Mouse (Mus musculus): ENCODE data around the gene Card11. TPM values are rescaled to one million over a fixed set of nuclear protein-coding genes. Genes with fewer than 3 reads are reported as not detected.

The Card11 gene
- polyA plus RNA-seq, 1 experiment, result 0.33 TPM

DNA sequence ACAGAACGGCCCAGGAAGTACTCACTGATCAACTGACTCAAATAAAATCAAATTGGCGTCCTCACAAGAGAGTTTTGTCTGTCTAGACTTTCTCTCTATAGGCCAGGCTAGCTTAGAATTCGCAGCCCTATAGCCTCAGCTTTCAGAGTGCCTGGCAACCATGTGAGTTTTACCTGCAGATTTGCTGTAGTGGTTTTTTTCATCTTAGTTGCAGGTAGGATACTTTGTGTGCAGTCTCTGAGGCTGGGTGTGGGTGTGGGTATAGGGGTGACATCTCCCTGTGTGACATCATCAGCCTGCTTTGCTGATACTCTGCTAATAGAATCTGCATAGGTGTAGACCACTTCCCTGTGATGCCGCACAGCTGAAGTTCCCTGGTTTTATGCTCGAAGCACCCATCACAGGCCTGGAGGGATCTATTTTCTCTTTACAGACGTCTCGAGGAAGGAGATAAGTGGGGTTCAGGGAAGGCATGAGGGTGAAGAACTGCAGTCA lies 1.2 kb downstream of the Card11 start:
- TF ChIP-seq POLR2A (IDR thresholded peaks at IDR 0.05; ENCODE audit: extremely low read depth, insufficient read depth, low read length), result no peak
- no peak for TF ChIP-seq CTCF (IDR thresholded peaks at IDR 0.05; ENCODE audit: extremely low read depth, insufficient read depth, low read length)
- no peak overlapping the region for H3K27ac ChIP-seq (ENCODE audit: insufficient read depth, low read length)
- H3K4me1 ChIP-seq (ENCODE audit: control insufficient read depth, insufficient read depth, low read length), result no peaks in the 10 kb centered on the region
- H3K4me3 ChIP-seq (ENCODE audit: insufficient read depth, low read length), result no peak overlapping the region

DNA sequence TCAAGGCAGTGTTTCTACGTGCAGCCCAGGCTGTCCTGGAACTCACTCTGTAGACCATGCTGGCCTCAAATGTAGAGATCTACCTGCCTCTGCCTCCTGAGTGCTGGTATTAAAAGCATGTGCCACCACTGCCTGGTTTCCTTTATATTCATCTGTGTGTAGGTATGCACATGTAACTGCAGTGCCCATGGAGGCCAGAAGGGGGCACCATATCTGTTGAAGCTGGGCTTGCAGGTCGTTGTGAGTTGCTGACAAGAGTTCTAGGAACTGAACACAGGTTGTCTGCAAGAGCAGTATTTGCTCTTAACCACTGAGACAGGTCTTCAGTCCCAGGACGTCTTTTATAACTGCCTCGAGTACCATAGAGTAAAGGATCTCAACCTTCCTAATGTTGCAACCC lies 2.6 kb downstream of the Card11 start:
- no peak for TF ChIP-seq CTCF (IDR thresholded peaks at IDR 0.05; ENCODE audit: extremely low read depth, insufficient read depth, low read length)
- no peak for TF ChIP-seq POLR2A (IDR thresholded peaks at IDR 0.05; ENCODE audit: extremely low read depth, insufficient read depth, low read length)
- Histone ChIP-seq H3K4me1 (ENCODE audit: control insufficient read depth, insufficient read depth, low read length) (no peaks in the 10 kb centered on the region), H3K27ac (ENCODE audit: insufficient read depth, low read length) (no peak overlapping the region), H3K4me3 (ENCODE audit: insufficient read depth, low read length) (no peak overlapping the region)

GRCm38 (mm10) chr5:140992093-140993070 lies 8.0 kb downstream of the Card11 start:
- Histone ChIP-seq H3K4me1 (ENCODE audit: control insufficient read depth, insufficient read depth, low read length) (no peaks in the 10 kb centered on the region), H3K27ac (ENCODE audit: insufficient read depth, low read length) (no peak overlapping the region), H3K4me3 (ENCODE audit: insufficient read depth, low read length) (no peak overlapping the region)
- TF ChIP-seq POLR2A (IDR thresholded peaks at IDR 0.05; ENCODE audit: extremely low read depth, insufficient read depth, low read length) (no peak), CTCF (IDR thresholded peaks at IDR 0.05; ENCODE audit: extremely low read depth, insufficient read depth, low read length) (no peak)

DNA sequence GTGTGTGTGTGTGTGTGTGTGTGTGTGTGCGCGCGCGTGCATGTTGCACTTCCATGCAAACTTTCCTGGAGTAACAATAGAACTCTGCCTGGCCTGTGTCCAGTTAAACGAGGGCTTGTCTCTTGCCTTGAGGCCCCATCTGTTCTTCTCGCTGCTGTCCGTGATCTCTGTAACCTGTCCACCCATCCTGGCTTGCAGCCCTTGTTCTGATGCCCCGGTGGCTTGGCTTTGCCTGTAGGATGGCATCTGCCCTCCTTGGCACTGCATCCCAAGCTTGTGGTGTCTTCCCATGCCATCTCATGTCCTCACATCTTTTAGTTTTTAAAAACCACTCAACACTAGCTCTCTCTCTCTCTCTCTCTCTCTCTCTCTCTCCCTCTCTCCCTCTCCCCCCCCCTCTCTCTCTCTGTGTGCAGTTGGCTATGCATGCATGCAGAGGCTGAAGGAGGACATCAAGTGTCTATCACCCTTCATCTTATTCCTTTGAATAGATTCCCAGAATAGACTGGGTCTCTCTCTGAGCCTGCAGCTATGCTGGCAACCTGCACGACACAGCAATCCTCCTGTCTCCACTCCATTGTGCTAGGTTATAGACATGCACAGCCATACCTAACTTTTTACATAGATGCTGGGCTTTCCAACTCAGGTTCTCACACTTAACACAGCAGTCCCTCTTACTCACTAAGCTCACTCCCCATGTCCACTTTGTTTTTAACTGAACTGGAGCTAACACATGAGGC lies 14.9 kb downstream of the Card11 start:
- Histone ChIP-seq H3K4me1 (ENCODE audit: control insufficient read depth, insufficient read depth, low read length) (no peaks in the 10 kb centered on the region), H3K27ac (ENCODE audit: insufficient read depth, low read length) (no peak overlapping the region), H3K4me3 (ENCODE audit: insufficient read depth, low read length) (no peak overlapping the region)
- TF ChIP-seq POLR2A (IDR thresholded peaks at IDR 0.05; ENCODE audit: extremely low read depth, insufficient read depth, low read length) (no peak), CTCF (IDR thresholded peaks at IDR 0.05; ENCODE audit: extremely low read depth, insufficient read depth, low read length) (no peak)

- no peaks in the 10 kb centered on the region for H3K4me1 ChIP-seq (ENCODE audit: control insufficient read depth, insufficient read depth, low read length)
- TF ChIP-seq CTCF (IDR thresholded peaks at IDR 0.05; ENCODE audit: extremely low read depth, insufficient read depth, low read length), result no peak
- no peak for TF ChIP-seq POLR2A (IDR thresholded peaks at IDR 0.05; ENCODE audit: extremely low read depth, insufficient read depth, low read length)
- H3K27ac ChIP-seq (ENCODE audit: insufficient read depth, low read length), result no peak overlapping the region
- H3K4me3 ChIP-seq (ENCODE audit: insufficient read depth, low read length), result no peak overlapping the region
Measured at GRCm38 (mm10) chr5:140981370-140981805, 19.0 kb downstream of the Card11 start.

DNA sequence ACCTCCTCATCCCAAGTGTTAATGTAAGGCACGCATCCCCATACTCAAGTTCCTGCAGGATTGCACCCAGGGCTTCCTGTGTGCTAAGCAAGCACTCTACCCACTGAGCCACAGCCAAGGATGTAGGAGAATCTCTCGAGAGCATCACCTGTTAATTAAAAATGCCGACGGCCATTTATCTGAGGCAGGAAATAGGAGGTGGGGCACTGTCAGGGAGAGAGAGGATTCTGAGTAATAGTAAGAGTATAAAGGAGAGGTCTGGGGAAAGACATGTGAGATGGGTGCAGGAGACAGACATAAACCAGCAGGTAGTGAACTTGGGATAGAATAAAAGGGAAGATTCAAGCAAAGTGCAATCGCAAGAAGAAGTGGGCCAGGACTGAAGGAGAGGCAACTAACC lies 19.6 kb downstream of the Card11 start:
- Histone ChIP-seq H3K4me1 (ENCODE audit: control insufficient read depth, insufficient read depth, low read length) (no peaks in the 10 kb centered on the region), H3K27ac (ENCODE audit: insufficient read depth, low read length) (no peak overlapping the region), H3K4me3 (ENCODE audit: insufficient read depth, low read length) (no peak overlapping the region)
- TF ChIP-seq CTCF (IDR thresholded peaks at IDR 0.05; ENCODE audit: extremely low read depth, insufficient read depth, low read length) (no peak), POLR2A (IDR thresholded peaks at IDR 0.05; ENCODE audit: extremely low read depth, insufficient read depth, low read length) (no peak)

DNA sequence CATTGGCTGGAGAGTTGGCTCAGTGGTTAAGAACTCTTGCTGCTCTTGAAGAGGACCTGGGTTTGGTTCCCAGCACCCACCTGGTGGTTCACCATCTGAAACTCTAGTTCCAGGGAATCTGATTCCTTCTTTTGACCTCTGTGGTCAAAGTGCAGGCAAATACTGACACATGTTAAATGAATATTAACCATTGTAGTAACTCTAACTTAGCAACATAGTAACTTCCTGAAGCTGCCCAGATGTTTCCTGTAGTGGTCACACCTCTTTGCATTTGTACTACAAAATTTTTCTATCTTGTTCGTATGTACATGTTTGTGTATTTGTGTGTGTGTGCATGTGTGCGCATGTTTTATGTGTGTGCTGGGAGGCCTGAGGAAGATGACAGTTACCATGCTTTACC lies 20.3 kb downstream of the Card11 start:
- TF ChIP-seq POLR2A (IDR thresholded peaks at IDR 0.05; ENCODE audit: extremely low read depth, insufficient read depth, low read length), result no peak
- TF ChIP-seq CTCF (IDR thresholded peaks at IDR 0.05; ENCODE audit: extremely low read depth, insufficient read depth, low read length), result no peak
- no peaks in the 10 kb centered on the region for H3K4me1 ChIP-seq (ENCODE audit: control insufficient read depth, insufficient read depth, low read length)
- H3K27ac ChIP-seq (ENCODE audit: insufficient read depth, low read length), result no peak overlapping the region
- no peak overlapping the region for H3K4me3 ChIP-seq (ENCODE audit: insufficient read depth, low read length)

- TF ChIP-seq POLR2A (IDR thresholded peaks at IDR 0.05; ENCODE audit: extremely low read depth, insufficient read depth, low read length) (no peak), CTCF (IDR thresholded peaks at IDR 0.05; ENCODE audit: extremely low read depth, insufficient read depth, low read length) (peak; percentile 56)
- Histone ChIP-seq H3K4me3 (ENCODE audit: insufficient read depth, low read length) (no peak overlapping the region), H3K27ac (ENCODE audit: insufficient read depth, low read length) (no peak overlapping the region), H3K4me1 (ENCODE audit: control insufficient read depth, insufficient read depth, low read length) (no peaks in the 10 kb centered on the region)
Measured at GRCm38 (mm10) chr5:140962945-140963344, 37.4 kb downstream of the Card11 start.

- TF ChIP-seq CTCF (IDR thresholded peaks at IDR 0.05; ENCODE audit: extremely low read depth, insufficient read depth, low read length), result no peak
- no peak for TF ChIP-seq POLR2A (IDR thresholded peaks at IDR 0.05; ENCODE audit: extremely low read depth, insufficient read depth, low read length)
- Histone ChIP-seq H3K4me1 (ENCODE audit: control insufficient read depth, insufficient read depth, low read length) (no peaks in the 10 kb centered on the region), H3K4me3 (ENCODE audit: insufficient read depth, low read length) (no peak overlapping the region), H3K27ac (ENCODE audit: insufficient read depth, low read length) (no peak overlapping the region)
Measured at GRCm38 (mm10) chr5:140960732-140961131, 39.6 kb downstream of the Card11 start.
